Mouse (Mus musculus) kidney, postnatal 0 days (tissue): ENCODE results near the gene Tmem33. TPM values are rescaled to one million over a fixed set of nuclear protein-coding genes. Genes with fewer than 3 reads are reported as not detected.

ENCODE experiments used
- ATAC-seq: fragments of 200-750 bp; cut with Nextera tagmentation; replicated peaks from 2 replicates; pipeline ENCODE4 v1.8.0; 2017; ENCODE audit warnings: low read depth, moderate number of reproducible peaks, moderate TSS enrichment, moderate library complexity; ENCODE audit not compliant: low FRiP score
- DNase-seq: peaks from one replicate; pipeline ENCODE4 v3.0.0-alpha.2; 2016; ENCODE audit warnings: low spot score
- H3K27ac ChIP-seq: fragments of 300-500 bp; sonication (generic); 2 replicates; pipeline ENCODE4 v1.5.1; 2014; ENCODE audit warnings: mild to moderate bottlenecking
- H3K27me3 ChIP-seq: fragments of 300-500 bp; sonication (generic); 2 replicates; pipeline ENCODE4 v1.6.1; 2014; ENCODE audit warnings: low read length, mixed read lengths; ENCODE audit not compliant: insufficient read depth
- H3K36me3 ChIP-seq: fragments of 300-500 bp; sonication (generic); 2 replicates; pipeline ENCODE4 v1.6.1; 2014; ENCODE audit warnings: low read length, mixed read lengths; ENCODE audit not compliant: insufficient read depth
- H3K4me1 ChIP-seq: fragments of 300-500 bp; sonication (generic); replicated peaks from 2 replicates; pipeline ENCODE4 v1.6.1; 2014; ENCODE audit warnings: antibody characterized with exemption, low read length, mixed read lengths; ENCODE audit not compliant: insufficient read depth
- H3K4me2 ChIP-seq: fragments of 300-500 bp; sonication (generic); 2 replicates; pipeline ENCODE4 v1.6.1; 2014; ENCODE audit warnings: mild to moderate bottlenecking, low read length, moderate library complexity, mixed read lengths
- H3K4me3 ChIP-seq: fragments of 300-500 bp; sonication (generic); replicated peaks from 2 replicates; pipeline ENCODE4 v1.5.1; 2014; ENCODE audit warnings: low read depth, low read length
- H3K9ac ChIP-seq: fragments of 300-500 bp; sonication (generic); 2 replicates; pipeline ENCODE4 v1.6.1; 2014; ENCODE audit warnings: low read depth, low read length
- H3K9me3 ChIP-seq: fragments of 300-500 bp; sonication (generic); replicated peaks from 2 replicates; pipeline ENCODE4 v1.6.1; 2016; ENCODE audit warnings: low read length, inconsistent platforms, mixed read lengths
- CTCF ChIP-seq: IDR thresholded peaks from 2 replicates; pipeline ENCODE4 v1.5.1; 2016; ENCODE audit warnings: antibody characterized with exemption, low read depth, mild to moderate bottlenecking, moderate library complexity
- WGBS: fragments of 180-500 bp; shearing (Covaris S2); extraction: QIAGEN DNeasy Blood & Tissue Kit; methylation state at CpG from one replicate; pipeline ENCODE4 v1.1.7; 2014; 5-methylcytosine and 5-hydroxymethylcytosine counted together
- polyA plus RNA-seq: library from polyadenylated mRNA; unstranded; fragments of >200 nt; fragmentation: Nextera tagmentation; extraction: Ambion mirVana; gene quantifications from 2 replicates; pipeline ENCODE4 v1.2.1, GENCODE M21; 2015

The Tmem33 gene
- polyA plus RNA-seq, 1 experiment from 2014 or later: 121 TPM

DNA sequence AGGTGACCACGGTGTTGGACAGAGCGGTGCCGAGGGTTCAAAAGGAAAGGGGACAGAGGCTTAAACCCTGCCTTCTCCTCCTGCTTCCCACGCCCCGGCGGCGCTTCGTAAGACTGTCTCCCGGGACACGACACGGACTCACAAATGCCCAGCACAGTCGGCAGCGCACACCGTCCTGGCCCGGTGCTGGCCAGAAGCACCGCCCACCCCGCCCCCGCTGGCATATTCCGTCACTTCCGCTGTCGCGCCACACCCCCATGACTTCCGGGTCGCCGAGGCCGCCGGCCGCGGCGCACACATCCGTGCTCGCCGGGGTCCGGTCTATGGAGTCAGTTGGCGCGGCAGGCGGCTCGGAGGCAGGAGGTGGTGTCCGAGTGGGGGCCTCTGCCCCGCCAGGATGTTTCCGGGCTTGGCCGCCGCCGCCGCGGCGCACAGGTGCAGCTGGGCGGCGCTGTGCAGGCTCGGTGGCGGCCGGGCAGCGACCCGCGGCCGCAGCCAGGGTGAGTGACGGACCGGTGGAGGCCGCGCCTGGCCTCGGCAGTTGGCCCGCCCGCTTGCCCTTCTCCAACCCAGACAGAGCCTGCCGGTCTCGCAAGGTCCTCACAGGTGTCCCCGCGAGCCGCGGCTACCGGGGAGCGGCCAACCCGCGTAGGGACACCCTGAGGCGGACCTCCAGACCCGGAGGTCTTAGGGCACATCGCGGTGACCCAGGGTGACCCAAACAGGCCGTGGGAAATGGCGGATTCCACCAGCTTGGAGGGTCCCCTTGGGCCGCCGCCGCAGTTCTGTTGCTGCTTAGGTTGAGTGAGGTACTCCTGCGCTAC, 46.5 kb downstream of the Tmem33 start, which contains the start of gene Slc30a9:
Gene Slc30a9, plus strand, starts transcription at position 258 of the 824 bp plus-strand sequence.
- H3K9me3 ChIP-seq: no peaks in the 10 kb centered on the region
- peak within 1 kb of the TSS; percentile 88 for H3K4me3 ChIP-seq
- peak within 1 kb of the TSS; percentile 90 for H3K9ac ChIP-seq
- 0 out of 2 replicates have a peak, but pooled peaks cover 5% of the 10 kb centered on the region for H3K36me3 ChIP-seq
- peaks cover 6% of the 10 kb centered on the region for H3K4me1 ChIP-seq
- under 1% methylated on average over 82 of the region's 83 CpGs for WGBS
- DNase-seq (peak; percentile 89), ATAC-seq (peak; percentile 98)
- H3K4me2 ChIP-seq: peak within 1 kb of the TSS; percentile 81
- no peaks in the 10 kb centered on the region for H3K27me3 ChIP-seq
- peak within 1 kb of the TSS; percentile 91 for H3K27ac ChIP-seq
- no peak; the same call in 1 of the 2 replicates for TF ChIP-seq CTCF

DNA sequence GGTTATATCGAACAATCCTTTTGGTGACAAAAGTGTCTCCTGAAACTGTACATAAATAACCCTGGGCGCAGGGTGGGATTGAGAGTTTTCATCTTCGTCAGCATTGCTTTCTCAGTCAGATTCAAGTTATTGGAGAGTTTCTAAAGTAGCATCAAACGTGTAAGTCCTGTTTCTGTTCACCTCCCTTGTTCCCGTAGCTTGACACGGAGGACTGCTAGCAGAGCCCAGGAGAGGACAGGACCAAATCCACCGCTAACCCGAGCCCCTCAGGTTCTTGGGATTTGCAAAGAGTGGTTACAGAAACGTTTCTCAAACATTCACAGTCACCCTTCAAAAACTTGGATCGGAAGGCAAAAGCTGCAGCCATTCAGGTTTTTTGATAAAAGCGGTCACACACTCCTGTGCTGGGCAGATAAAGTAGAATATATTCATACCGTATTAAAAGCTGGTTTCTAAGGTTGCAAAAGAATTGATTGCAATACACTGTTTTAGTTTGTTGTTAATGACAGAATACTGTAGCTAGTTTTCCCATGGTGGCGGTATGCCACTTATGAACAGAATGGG, 47.4 kb downstream of the Tmem33 start:
- WGBS: 27% methylated on average over 13 of the region's 13 CpGs
- H3K4me3 ChIP-seq: peak overlapping the region; percentile 88
- no peaks in the 10 kb centered on the region for H3K27me3 ChIP-seq
- peak overlapping the region; percentile 91 for H3K27ac ChIP-seq
- ATAC-seq (no peak), DNase-seq (peak; percentile 21)
- H3K9me3 ChIP-seq: no peaks in the 10 kb centered on the region
- 0 out of 2 replicates have a peak, but pooled peaks cover 5% of the 10 kb centered on the region for H3K36me3 ChIP-seq
- H3K9ac ChIP-seq: peak overlapping the region; percentile 90
- peaks cover 6% of the 10 kb centered on the region for H3K4me1 ChIP-seq
- peak overlapping the region; percentile 81 for H3K4me2 ChIP-seq
- TF ChIP-seq CTCF: no peak

DNA sequence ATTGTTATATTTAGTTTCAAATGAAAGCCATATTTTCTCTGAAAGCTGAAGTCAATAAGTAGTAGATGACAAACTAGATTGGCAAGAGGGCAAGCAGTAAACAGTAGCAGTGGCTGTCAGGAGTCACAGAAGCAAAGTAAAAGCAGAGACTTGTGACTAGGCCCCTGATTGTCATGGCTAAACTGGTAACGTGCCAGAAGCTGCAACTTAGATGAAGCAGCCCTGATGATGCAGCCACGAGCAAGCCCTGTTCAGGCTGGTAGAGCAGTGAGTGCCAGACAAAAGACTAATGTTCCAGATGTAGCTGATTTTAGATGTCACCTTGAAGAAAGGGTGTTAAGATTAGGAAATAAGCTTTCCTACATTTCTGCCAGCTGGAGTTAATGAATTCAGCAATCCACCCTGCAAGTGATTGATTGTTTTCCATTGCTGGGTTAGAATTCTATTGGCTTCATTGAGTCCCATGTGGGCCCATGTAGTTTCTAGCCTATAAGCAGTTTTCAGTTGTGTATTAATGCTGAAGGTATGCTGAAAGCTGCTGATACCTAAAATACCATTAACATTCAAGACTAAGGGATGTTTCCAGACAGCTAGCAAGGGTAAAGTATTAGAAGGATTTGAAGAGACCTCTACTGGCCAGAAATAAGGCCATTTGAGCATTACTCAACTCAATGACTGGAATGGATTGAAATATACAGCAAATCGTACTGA, 51.6 kb downstream of the Tmem33 start:
- Histone ChIP-seq H3K4me2 (no peak overlapping the region), H3K4me1 (peaks cover 6% of the 10 kb centered on the region), H3K36me3 (0 out of 2 replicates have a peak, but pooled peaks cover 5% of the 10 kb centered on the region), H3K4me3 (no peak overlapping the region), H3K9me3 (no peaks in the 10 kb centered on the region), H3K27me3 (no peaks in the 10 kb centered on the region), H3K9ac (no peak overlapping the region), H3K27ac (no peak overlapping the region)
- WGBS: 64% methylated on average over 3 of the region's 3 CpGs
- peak; percentile 32 for DNase-seq
- ATAC-seq: no peak
- peak; percentile 48; the same call in 1 of the 2 replicates for TF ChIP-seq CTCF

DNA sequence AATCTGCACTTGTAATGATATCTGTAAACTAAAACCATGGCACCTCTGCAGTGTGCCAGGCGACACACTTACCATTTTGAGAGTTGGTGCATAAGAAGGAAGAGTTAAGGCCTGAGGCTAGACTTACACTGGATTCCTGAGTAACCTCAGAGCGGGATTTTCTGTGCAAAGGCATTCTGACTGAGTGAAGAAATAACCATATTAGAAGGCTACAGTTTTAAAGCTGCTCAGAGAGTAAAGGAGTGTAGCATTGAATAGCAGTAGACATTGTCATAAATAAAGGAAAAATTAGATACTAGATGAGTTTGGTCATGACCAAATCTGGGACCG, 52.1 kb downstream of the Tmem33 start:
- DNase-seq (no peak), ATAC-seq (no peak)
- Histone ChIP-seq H3K4me2 (no peak overlapping the region), H3K9me3 (no peaks in the 10 kb centered on the region), H3K27ac (no peak overlapping the region), H3K36me3 (0 out of 2 replicates have a peak, but pooled peaks cover 5% of the 10 kb centered on the region), H3K4me3 (no peak overlapping the region), H3K9ac (no peak overlapping the region), H3K4me1 (peaks cover 6% of the 10 kb centered on the region), H3K27me3 (no peaks in the 10 kb centered on the region)
- 87% methylated on average over 3 of the region's 3 CpGs for WGBS
- TF ChIP-seq CTCF: no peak

DNA sequence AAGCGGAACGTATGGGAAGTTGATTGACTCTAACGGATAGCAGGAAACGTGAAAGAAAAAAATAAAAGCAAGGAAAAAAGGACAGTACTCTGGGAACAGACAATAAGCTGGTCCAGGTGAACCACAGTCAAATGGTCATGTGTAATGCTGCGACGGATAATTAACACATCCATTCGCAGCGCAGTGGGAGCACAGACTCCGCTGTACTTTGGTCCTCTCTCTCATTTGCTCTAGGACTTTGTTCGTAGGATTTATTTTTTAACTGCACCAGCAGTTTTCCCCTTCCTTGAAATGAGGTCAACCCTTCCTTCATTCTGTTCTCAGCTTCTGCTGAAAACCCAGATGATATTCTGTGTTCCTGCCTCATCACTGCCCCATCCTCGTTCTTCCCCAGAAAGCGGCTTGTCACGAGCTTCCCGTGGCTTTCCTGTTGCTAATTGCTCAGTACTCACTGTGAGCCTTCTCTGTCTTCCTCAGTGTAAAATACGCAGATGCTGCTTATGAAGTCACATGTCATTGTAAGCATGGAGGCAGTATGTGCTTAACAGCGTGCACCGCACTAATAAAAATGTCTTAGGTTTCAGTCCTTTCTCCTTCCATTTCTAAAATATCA, 61.4 kb downstream of the Tmem33 start:
- no peak for TF ChIP-seq CTCF

DNA sequence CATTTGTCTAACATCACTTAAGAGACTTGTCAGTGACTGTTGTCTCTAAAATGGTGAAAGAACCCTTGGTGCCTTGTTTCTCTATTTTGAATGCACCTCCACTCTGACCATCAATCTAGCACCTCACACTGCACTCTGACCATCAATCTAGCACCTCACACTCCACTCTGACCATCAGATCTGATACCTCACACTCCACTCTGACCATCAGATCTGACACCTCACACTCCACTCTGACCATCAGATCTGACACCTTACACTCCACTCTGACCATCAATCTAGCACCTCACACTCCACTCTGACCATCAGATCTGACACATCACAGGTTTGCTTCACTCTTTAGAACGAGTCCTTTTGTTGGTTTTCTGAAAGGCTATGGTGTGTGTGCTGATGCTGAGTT, 63.7 kb downstream of the Tmem33 start:
- Histone ChIP-seq H3K4me3 (no peak overlapping the region), H3K4me1 (no peaks in the 10 kb centered on the region), H3K9me3 (no peaks in the 10 kb centered on the region), H3K27ac (no peak overlapping the region), H3K36me3 (0 out of 2 replicates have a peak, but pooled peaks cover 7% of the 10 kb centered on the region), H3K9ac (no peak overlapping the region), H3K4me2 (no peak overlapping the region), H3K27me3 (no peaks in the 10 kb centered on the region)
- no peak for TF ChIP-seq CTCF
- ATAC-seq (no peak), DNase-seq (no peak)
- WGBS: 28% methylated on average over 1 of the region's 1 CpGs

More for the DNA sequence above, 61.4 kb downstream of the Tmem33 start:
- peaks cover 9% of the 10 kb centered on the region; the same call in 1 of the 2 replicates for H3K36me3 ChIP-seq
- no peak overlapping the region for H3K4me3 ChIP-seq
- no peaks in the 10 kb centered on the region for H3K27me3 ChIP-seq
- no peak overlapping the region for H3K4me2 ChIP-seq
- no peak overlapping the region for H3K9ac ChIP-seq
- H3K9me3 ChIP-seq: no peaks in the 10 kb centered on the region
- 82% methylated on average over 17 of the region's 17 CpGs for WGBS
- DNase-seq (no peak), ATAC-seq (peak; percentile 74)
- no peak overlapping the region for H3K27ac ChIP-seq
- H3K4me1 ChIP-seq: no peaks in the 10 kb centered on the region
